Mouse (Mus musculus) bone marrow, adult 2 months (tissue): ENCODE data around the gene Zfp385a.

Experiments
- CTCF ChIP-seq: fragments of 200-500 bp; IDR thresholded peaks from 2 replicates; pipeline ENCODE4 v1.5.1; 2011; ENCODE audit warnings: low read length, control low read depth; ENCODE audit not compliant: control insufficient read depth, insufficient read depth
- POLR2A ChIP-seq: fragments of 200-500 bp; IDR thresholded peaks from 2 replicates; pipeline ENCODE4 v1.6.1; 2011; ENCODE audit warnings: low read depth, mild to moderate bottlenecking, control low read depth, low read length, borderline replicate concordance; ENCODE audit not compliant: control insufficient read depth

- no peak for TF ChIP-seq POLR2A
- TF ChIP-seq CTCF = no peak
Observed at GRCm38 (mm10) chr15:103318201-103318816, 21.6 kb downstream of the Zfp385a start.
